Mouse (Mus musculus): ENCODE measurements around the gene Ttpal.

The Ttpal gene

DNA sequence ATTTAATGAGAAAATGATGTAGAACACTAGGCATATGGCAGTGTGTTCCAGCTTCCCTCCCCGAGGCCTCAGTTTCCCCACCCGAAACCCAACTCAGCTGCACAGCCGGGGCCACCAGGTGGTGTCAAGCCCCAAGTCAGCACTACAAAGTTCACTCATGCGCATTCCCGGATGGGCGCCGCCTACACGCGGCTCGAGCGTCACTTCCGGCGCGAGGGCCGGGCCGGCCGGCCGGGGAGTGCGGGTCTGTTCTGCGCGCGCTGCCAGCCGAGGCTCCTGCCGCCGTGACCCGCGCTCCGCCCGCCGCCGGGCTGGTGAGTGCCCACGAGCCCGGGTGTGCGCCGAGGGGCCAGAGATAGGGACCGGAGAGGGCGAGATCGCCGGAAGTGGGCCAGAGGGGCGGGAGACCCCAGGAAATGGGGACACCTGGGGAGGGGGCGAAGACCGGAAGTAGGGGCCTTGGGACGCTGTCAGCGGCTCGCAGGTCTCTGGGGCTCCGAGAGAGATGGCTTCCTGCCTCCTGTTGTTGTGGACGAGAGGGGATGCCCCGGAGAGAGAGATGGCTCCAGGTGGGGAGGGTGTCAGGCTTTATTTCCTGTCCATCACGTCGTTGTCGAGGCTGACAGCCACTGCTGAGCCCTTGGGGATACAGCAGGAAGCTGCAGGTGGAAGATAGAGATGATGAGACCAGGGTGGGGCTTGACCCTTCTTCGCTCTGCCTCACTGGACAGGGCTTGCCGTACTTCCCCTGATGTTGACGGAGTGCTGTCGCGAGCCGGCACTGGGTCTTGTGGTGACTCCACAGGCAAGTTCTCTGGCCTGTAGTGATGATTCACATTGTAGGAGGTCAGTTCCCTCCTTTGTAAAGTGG lies at the start of gene Ttpal:
TSS of gene Ttpal (plus strand) at position 214 of the 871 bp plus-strand sequence.
- DNase-seq (ENCODE audit: low read depth, low spot score): peak; percentile 68

DNA sequence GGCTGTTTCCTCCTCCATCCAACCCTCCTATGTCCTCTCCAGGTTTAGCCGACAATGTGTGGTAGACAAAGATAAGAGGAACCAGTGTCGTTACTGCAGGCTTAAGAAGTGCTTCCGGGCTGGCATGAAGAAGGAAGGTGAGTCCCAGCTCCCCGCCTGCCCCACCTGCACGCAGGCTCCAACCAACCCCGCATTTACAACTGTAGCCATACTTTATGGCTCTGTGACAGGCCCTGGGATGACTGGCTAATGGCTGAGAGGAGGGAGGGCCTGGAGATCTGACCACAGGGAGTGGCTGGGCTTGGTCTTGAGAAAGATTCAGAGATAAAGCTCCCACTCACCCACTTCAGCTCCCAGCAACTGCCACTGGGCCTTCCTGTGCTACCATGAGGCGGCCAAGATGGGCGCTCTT lies 49.6 kb upstream of the Ttpal start:
- DNase-seq (ENCODE audit: low read depth, low spot score): no peak

DNA sequence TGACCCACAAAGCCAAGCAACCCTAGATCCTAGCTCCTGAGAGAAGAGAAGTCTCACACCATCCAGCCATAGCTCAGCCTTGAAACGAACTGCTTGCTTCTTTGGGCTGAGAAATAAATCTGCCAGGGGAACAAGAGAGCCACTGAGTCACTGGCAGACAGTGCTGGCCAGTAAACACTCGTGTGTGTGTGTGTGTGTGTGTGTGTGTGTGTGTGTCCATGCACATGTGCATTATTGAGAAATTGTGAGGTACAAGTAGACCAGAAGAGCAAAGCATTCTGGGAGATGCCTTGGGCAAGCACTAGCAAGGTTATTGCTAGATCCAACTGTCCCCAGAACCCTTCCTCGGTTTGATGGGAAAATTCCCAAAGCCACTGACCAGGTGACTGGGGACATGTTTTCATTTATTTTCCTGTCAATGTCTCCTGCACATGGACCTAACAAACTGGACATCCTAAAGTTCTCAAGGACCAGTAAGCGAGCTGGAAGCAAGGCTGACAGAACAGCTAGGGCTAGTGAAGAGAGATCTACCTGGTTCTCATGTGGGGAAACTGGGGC lies 47.6 kb upstream of the Ttpal start:
- DNase-seq (ENCODE audit: low read depth, low spot score): no peak

DNA sequence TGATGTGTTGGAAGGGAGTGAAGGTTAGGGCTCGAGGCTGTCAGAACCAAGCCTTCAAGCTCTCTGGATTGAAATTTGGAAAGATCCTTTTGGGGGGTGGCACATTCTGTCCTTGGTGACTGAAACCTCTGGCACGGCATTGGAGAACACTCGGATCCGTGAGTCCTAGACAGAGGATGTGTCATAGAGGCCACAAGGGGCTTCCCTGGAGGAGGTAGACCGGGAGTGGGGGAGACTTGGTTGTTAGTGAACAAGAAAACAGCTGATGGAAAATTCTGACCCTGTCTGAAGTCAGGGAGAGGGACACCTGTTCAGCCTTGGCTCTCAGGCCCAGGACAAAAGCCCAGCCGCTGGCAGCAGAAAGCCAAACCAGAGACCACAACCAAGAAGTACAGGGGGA lies 47.1 kb upstream of the Ttpal start:
- no peak for DNase-seq (ENCODE audit: low read depth, low spot score)

DNA sequence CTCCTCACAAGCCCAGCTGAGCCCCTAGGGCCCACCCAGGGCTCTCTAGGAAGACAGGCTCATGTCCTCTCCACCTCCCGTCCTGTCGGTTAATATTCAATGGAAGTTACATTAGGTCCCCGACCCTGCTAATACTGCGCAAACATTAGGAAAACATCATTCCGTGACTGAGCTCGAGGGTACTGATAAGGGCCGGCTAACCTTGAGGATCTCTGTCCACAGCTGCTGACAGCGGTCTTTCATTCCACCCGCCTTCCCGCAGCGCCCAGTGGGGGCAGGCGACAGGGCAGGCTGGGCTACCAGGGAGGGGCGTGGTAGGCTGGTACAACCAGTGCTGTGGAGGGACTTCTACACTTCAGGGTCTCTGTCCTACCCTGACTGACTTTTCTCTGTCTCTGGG lies 46.7 kb upstream of the Ttpal start:
- no peak for DNase-seq (ENCODE audit: low read depth, low spot score)

DNA sequence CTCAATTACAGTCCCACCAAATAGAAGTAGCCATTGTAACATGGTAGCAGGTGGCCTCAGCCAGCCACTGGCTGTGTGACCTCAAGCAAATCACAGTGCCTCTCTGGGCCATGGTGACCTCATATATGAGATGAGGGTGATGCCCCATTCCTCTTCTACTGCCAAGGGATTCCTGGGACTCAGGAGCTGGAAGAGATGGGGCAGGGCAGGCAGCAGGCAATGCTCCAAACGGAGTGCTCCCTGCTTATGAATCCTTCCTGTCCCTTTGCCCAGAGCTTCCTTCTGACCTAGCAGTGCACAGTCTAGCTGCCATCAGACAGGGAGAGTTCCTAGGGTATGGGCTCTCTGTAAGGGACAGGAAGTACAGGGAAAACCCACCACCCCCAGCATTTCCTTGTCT lies 43.6 kb upstream of the Ttpal start:
- DNase-seq (ENCODE audit: low read depth, low spot score): no peak

DNA sequence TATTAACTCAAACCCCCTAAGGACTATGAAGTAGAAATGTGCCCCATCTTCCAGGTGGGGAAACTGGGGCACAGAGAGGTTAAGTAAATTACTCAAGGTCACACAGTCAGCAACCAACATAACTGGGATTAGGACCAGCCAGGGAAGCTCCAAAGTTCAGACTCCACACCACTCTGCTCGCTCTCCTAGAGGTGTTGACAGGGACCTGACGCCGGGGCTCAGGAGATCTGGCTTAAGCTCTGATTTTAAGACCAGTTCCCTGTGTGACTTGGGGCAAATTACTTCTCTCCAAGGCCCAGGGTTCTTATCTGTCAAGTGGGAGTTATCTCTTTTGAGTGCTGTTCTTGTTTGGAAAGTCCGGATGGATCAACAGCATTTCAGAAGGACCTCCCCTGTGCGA lies 42.9 kb upstream of the Ttpal start:
- no peak for DNase-seq (ENCODE audit: low read depth, low spot score)

DNA sequence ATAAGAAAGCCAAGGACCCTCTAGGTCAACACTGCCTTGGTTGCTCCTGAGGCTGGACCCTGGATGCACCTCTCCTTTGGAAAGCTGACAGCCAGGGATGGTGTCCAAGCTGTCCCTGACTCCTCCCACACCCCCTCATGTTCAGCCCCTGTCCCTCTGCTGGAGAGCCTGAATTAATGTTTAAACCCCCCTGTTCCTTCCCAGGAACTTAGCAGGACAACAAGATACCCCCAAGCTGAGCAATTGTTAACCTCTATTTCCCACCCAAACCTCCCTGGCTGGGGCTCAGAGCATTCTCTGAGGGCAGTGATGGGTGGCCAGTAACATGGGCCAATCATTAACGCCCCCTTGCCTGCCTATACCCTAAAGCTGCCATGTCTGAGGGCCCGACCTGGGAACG lies 41.9 kb upstream of the Ttpal start:
- DNase-seq (ENCODE audit: low read depth, low spot score): no peak

DNA sequence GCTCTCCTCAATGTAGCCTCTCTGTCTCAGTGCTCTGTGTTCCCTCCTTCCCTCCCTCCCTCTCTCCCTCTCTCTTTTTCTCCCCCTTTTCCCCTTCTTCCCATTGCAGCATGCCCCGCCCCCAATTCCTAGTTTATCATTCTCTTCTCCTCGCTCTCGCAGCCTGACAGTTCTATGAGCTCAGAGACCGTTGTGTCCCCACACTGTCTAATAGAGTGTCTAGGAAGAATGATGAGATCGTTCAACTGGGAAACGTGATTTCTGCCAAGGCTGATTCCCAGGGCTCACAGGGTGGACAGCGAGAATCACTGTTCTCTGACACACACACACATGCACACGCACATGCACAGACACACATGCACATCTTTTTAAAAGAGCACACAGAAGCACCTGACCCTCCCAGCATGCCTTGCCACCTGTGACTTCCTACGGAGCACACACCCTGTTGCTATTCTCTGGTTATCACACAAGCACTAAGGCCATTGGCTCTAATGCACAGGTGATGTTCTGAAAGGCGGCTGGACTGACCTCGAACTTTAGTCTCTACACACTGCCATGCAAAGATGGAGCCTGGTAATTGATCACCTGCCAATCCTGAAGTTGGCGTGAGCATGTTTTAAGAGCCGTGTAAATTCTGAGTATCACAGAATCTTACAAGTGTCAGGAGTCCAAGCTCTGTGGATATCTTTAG lies 40.7 kb upstream of the Ttpal start:
- no peak for DNase-seq (ENCODE audit: low read depth, low spot score)

DNA sequence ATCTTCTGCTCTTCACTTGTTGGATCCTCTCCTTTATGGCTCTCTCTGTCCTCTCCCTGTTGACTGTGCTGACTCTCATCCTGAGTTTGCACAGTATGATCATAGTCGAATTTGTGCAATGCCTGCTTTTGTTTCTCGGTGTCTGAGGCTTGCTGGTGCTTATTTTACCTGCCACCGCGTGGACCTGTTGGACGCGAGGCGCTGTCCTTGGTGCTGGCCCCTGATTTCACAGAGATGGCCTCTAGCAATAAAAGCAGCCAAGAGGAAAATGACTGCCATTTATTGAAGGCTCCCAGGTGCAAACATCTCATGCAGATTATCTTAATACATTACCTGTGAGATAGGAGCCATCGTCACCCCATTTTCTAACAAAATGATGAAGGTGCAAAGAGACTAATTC lies 37.5 kb upstream of the Ttpal start:
- no peak for DNase-seq (ENCODE audit: low read depth, low spot score)

DNA sequence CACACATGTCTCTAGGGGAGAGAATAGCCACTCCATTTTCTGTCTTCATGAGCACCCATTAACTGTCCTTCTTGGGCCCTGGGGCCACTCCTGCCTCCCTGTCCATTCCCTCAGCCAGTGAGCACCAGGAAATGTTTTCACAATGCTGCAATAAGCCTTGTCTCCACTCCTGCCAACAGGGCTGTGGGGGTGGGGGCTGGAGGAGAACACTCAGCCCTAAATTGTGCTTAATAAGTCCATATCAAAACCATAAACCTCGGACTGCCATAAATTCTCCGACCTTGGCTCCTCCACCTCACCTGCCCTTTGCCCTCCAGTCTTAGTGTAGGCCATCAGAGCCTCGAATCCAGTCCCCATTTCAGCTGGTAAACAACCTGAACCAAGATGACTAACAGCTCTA lies 27.8 kb upstream of the Ttpal start:
- no peak for DNase-seq (ENCODE audit: low read depth, low spot score)

DNA sequence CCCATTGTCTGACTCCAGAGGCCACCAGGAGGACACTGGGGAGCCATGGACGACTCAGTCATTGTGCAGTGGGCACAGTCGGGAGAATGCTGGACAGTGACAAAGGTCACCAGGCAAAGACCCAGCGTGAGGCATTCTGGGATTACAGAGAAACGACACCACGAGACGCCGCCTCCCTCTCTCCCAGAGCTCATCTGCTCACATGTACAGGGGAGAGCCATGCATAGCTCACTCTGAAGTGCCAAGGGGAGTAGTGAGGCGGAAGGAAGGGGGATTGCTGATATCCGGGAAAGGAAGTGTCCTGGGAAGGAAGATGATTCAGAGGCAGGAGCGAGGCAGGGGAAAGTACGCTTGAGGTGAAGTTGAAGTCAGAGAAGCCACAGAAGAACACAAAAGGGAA lies 26.9 kb upstream of the Ttpal start:
- DNase-seq (ENCODE audit: low read depth, low spot score): no peak

DNA sequence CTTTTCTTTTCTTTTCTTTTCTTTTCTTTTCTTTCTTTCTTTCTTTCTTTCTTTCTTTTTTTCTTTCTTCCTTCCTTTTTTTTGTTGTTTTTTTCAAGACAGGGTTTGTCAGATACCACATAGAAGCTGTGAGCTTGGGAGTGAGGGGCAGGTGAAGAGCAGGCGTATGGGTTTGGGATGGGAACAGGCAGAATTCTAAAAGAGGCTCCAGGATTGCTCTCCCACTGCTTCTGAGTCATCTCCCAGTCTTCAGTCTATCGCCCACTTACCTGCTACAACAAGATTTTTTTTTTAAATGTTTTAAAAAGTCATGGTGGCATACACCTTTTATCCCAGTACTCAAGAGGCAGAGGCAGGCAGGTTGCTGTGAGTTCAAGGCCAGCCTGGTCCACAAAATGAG lies 24.1 kb upstream of the Ttpal start:
- no peak for DNase-seq (ENCODE audit: low read depth, low spot score)

DNA sequence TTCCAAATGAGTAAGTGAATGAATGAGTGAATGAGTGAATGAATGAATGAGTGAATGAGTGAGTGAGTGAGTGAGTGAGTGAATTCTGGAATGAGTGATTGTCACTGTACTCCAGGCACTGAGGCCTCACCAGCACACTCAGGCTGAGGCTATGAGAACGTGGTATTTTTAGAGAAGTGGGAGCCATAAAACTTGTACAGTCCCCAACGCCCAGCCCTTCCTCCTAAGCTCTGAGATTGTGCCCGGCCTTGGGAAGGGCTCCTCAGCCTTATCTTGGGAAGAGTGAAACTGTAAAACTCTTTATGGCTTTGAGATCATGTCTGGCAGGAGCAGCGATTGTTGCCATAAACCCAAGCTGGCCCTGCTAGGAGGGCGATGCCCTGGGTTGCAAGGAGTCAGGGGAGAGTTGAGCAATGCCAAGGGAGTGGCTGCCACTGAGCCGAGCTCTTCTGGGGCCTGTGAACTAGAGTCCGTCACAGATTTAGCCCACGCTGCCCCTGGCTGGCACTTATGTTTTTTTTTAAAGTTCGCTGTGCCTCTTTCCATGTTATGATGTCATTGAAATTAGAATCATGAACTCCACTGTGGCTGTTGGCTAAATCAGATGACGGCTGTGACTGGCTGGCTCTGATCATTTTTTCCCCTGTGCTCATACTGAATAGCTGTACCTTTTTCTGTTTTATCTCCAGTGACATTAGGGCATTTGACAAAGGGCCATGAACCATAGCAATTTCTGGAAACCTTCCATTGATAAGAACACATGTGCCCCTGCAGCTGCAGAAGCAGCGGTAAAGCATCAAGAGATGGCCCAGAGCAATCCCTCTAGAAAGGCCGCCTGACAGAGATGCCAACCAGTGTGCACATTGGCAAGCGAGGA lies 21.8 kb upstream of the Ttpal start:
- DNase-seq (ENCODE audit: low read depth, low spot score): no peak

DNA sequence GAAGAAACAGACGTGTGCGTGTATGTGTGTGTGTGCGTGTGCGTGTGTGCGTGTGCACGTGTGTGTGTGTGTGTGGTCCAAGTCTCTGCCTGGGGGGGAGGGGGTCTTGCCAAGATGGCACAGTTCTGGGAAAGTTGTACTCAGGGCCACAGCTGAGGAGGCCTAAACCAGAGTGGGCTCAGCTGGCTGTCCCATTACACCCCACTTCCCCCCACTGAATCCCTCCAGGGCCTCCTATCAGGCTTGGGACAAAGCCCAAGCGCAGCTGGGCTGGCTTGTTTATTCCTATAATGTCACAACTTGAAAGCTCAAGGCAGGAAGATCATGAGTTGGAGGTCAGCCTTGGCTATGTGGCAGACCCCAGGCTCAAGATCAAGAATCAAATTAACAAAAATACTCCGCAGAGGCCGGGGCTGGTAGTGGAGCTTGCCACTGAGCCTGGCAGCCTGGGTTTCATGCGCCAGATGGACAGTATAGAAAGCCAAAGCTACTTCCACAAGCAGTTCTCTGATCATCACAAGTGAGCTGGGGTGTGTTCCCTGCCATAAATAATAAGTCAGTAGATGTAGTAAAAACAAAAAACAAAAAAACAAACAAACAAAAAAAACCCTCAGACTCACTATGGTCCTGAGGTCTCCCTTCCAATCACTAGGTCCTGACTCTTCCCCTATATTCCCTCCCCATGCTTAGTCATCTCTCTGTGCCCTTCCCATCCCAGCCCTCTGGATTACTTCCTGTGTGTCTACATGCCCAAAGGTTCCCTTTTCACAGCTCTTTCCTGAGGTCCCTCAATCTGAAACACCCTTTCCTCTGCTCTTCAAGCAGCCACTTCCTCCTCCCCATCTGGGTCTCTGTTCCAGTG lies 18.7 kb upstream of the Ttpal start:
- DNase-seq (ENCODE audit: low read depth, low spot score): no peak

DNA sequence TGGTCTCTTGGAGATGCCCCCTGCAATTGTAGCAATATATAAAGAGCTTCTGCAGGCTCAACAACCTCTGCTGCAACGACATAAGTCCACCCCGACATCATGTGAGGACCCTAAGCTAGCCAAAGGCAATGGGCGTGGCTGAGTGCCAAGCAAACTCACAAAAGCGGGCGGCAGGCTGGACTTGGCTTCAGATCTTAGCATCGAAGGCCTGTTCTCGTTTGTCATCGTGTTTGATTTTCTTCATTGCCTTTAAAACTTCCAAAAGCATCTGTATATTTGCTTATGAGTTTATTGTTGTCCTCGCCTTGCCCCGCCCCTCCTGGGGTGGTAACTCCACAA lies 18.1 kb upstream of the Ttpal start:
- DNase-seq (ENCODE audit: low read depth, low spot score): no peak

DNA sequence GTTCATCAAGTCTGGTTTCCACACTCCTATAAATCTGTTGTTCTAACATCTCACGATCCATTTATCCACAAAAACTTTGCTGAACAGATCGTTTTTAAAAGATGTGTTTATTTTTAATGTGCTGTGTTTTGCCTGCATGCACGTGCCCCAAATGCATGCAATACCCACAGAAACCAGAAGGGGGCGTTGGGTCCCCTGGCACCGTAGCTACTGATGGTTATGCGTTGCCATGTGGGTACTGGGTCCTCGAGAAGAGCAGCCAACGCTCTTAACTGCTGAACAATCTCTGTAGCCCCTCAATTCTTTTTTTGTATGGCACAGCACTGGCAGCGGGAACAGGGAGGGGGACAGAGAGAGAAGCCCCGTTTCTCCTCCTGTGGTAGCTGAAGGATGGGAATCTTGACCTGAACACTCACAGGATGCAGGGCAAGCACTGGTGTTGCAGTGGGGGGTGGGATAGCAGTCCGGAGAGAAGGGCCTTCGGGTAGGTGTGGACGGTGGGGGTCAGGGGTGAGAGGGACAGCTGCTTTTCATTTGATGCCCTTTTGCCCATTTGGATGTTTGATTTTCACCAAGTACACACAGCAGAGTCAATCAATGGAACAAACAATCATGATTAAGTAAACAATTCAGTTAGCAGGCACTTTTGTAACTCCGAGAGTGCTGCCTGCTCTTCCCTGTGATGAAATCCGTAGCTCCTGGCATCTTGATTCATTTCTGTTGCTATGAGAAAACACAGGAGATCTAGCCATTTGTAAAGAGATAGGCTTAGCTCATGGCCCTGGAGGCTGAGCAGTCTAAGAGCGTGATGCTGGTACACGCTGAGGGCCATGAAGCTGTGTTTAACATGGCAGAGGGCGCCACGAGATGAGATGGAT lies 15.5 kb upstream of the Ttpal start:
- DNase-seq (ENCODE audit: low read depth, low spot score): no peak

DNA sequence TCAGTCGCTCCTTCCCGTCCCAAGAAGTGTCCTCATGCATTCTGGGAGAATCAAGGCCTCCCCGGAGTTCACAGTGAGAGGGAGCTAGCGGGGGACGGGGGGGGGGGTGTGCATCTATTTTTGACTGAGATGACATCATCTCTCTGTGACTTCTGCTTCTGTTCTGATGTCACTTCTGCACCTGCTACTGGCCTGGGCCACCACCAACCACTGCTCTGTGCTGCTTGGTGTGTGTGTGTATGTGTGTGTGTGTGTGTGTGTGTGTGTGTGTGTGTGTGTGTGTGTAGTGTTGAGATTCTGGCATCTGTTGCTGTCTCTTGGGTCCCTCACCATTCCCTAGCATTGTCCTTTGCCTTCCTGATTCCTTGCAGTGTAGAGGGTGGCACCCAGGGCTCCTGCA lies 14.6 kb upstream of the Ttpal start:
- DNase-seq (ENCODE audit: low read depth, low spot score): no peak

DNA sequence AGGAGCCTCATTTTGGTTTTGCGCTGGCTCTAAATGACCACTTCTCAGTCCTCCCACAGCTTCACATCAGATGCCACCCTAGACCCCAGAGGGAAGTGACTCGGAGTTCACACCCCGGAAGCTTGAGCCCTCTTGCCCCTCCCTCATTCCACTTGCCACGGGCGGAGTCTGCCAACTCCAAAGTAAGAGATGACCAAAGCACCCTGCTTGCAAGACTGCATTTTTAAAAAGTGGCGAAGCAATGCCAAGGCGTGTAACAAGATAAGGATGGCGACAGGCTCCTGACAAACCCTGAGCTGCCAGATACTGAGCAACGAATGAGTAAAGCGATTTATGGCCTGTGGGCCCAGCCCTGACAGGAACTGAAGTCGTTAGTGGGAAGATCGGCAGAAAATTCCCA lies 11.9 kb upstream of the Ttpal start:
- no peak for DNase-seq (ENCODE audit: low read depth, low spot score)

DNA sequence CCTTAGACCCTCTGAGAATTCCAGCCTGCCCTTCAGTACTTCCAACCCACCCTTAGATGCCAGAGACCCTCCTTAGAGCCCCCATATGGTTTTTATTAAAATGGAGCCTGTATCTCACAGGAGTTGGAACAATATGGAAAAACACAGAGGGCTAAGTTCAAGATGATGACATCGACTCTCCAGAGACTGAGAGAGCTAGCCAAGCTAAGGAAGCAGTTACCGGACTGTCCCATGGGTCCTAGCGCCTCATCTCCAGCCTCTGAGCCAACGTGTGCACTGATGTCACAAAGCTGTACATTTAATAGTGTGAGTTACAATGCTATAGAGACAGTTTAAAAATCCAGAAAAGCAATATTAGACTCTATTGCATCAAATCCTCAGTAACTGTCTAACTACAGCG lies 11.1 kb upstream of the Ttpal start:
- no peak for DNase-seq (ENCODE audit: low read depth, low spot score)
